ENCODE assay signal across 8 mouse cellular contexts in genomic region chr3:68467941-68468687, GRCm38 (mm10).
A peak's percentile ranks its signal among the peaks of the same experiment; 100 is the strongest.
DNase-seq lines count a peak whose midpoint lies in the region; ATAC-seq and TF ChIP-seq lines count a peak whose summit lies in the region.

No protein-coding gene starts in this region.

- H3K27ac ChIP-seq in forebrain, embryonic 11.5 days (ENCODE audit: low read depth, low read length) = no peak overlapping the region
- H3K27ac ChIP-seq in hindbrain, embryonic 16.5 days (ENCODE audit: low read depth, low read length) = no peak overlapping the region
- no peak overlapping the region for H3K27ac ChIP-seq in lung, postnatal 0 days (ENCODE audit: low read length)

- TF ChIP-seq CTCF in lung, postnatal 0 days (IDR thresholded peaks at IDR 0.05) = no peak

- 0 out of 2 replicates have a peak, but pooled peaks have one; percentile 21 for ATAC-seq in forebrain, embryonic 11.5 days (replicated peaks; ENCODE audit: low FRiP score)
- peak; percentile 17; the same call in 1 of the 2 replicates for ATAC-seq in hindbrain, embryonic 16.5 days
- no peak for ATAC-seq in lung, postnatal 0 days
- ATAC-seq in megakaryocyte progenitor cell, adult 5-6 weeks (replicated peaks; ENCODE audit: poor library complexity) = no peak
- no peak for ATAC-seq in frontal cortex, adult (ENCODE audit: low TSS enrichment)

- H3K4me2 ChIP-seq in forebrain, embryonic 11.5 days (ENCODE audit: low read depth, low read length, severe bottlenecking) = peak overlapping the region; percentile 43
- peak overlapping the region; percentile 41 for H3K4me2 ChIP-seq in hindbrain, embryonic 16.5 days (ENCODE audit: low read length)
- H3K4me2 ChIP-seq in lung, postnatal 0 days (replicated peaks; ENCODE audit: low read depth, low read length) = peak overlapping the region; percentile 34

- peaks cover 7% of the 10 kb centered on the region; the same call in 1 of the 2 replicates for H3K4me1 ChIP-seq in forebrain, embryonic 11.5 days (replicated peaks; ENCODE audit: control insufficient read depth, insufficient read depth, low read length)
- H3K4me1 ChIP-seq in hindbrain, embryonic 16.5 days (ENCODE audit: control insufficient read depth, insufficient read depth, low read depth, low read length) = peaks cover 7% of the 10 kb centered on the region; the same call in 1 of the 2 replicates
- H3K4me1 ChIP-seq in lung, postnatal 0 days (ENCODE audit: insufficient read depth, low read depth, low read length) = peaks cover 3% of the 10 kb centered on the region

- 2% methylated on average over 10 of the region's 10 CpGs for WGBS in forebrain, embryonic 11.5 days
- 4% methylated on average over 10 of the region's 10 CpGs for WGBS in hindbrain, embryonic 16.5 days
- WGBS in lung, postnatal 0 days = 9% methylated on average over 10 of the region's 10 CpGs

- peak; percentile 50 for DNase-seq in ZHBTc4 (ENCODE audit: low read depth, low spot score)
- no peak for DNase-seq in forebrain, embryonic 11.5 days (ENCODE audit: low spot score)
- DNase-seq in lung, postnatal 0 days (ENCODE audit: low spot score) = peak; percentile 26
- no peak for DNase-seq in left cerebral cortex, adult 18-20 months (ENCODE audit: low spot score in 2 of 2)
- DNase-seq in spleen, postnatal 36 days (ENCODE audit: low spot score in 2 of 2) = no peak

- no peaks in the 10 kb centered on the region for H3K9me3 ChIP-seq in forebrain, embryonic 11.5 days (ENCODE audit: control insufficient read depth, low read length)
- no peaks in the 10 kb centered on the region for H3K9me3 ChIP-seq in hindbrain, embryonic 16.5 days (ENCODE audit: control insufficient read depth, low read length)
- H3K9me3 ChIP-seq in lung, postnatal 0 days (ENCODE audit: low read length) = no peaks in the 10 kb centered on the region

- H3K9ac ChIP-seq in forebrain, embryonic 11.5 days (ENCODE audit: low read length) = peak overlapping the region; percentile 30; the same call in 1 of the 2 replicates
- H3K9ac ChIP-seq in hindbrain, embryonic 16.5 days (ENCODE audit: low read depth, low read length) = no peak overlapping the region
- no peak overlapping the region for H3K9ac ChIP-seq in lung, postnatal 0 days (replicated peaks; ENCODE audit: low read depth)

- TF ChIP-seq EP300 in lung, postnatal 0 days (IDR thresholded peaks at IDR 0.05) = no peak

- no peaks in the 10 kb centered on the region for H3K27me3 ChIP-seq in forebrain, embryonic 11.5 days (ENCODE audit: control insufficient read depth, insufficient read depth, low read length)
- no peaks in the 10 kb centered on the region for H3K27me3 ChIP-seq in hindbrain, embryonic 16.5 days (replicated peaks; ENCODE audit: control insufficient read depth, insufficient read depth, low read length)
- H3K27me3 ChIP-seq in lung, postnatal 0 days (replicated peaks; ENCODE audit: insufficient read depth, low read length) = no peaks in the 10 kb centered on the region

- no peak overlapping the region for H3K4me3 ChIP-seq in forebrain, embryonic 11.5 days (ENCODE audit: low read depth, low read length)
- peak overlapping the region; percentile 3 for H3K4me3 ChIP-seq in hindbrain, embryonic 16.5 days (ENCODE audit: low read length)
- H3K4me3 ChIP-seq in lung, postnatal 0 days (ENCODE audit: low read depth, low read length) = peak overlapping the region; percentile 10; the same call in 1 of the 2 replicates

- H3K36me3 ChIP-seq in forebrain, embryonic 11.5 days (ENCODE audit: control insufficient read depth, insufficient read depth, low read length) = no peaks in the 10 kb centered on the region
- no peaks in the 10 kb centered on the region for H3K36me3 ChIP-seq in hindbrain, embryonic 16.5 days (ENCODE audit: control insufficient read depth, insufficient read depth, low read length)
- H3K36me3 ChIP-seq in lung, postnatal 0 days (ENCODE audit: insufficient read depth, low read length) = no peaks in the 10 kb centered on the region

Comparison
In these comparisons a context has a peak if more than half of its experiments do, and no peak if none do; other contexts are left out.
1. DNase-seq: peak in ZHBTc4 (single experiment) and lung, postnatal 0 days (single experiment); none in forebrain, embryonic 11.5 days (single experiment), left cerebral cortex, adult 18-20 months (0 of 2) and spleen, postnatal 36 days (0 of 2).
2. ATAC-seq: peak in forebrain, embryonic 11.5 days (single experiment) and hindbrain, embryonic 16.5 days (single experiment); none in lung, postnatal 0 days (single experiment), megakaryocyte progenitor cell, adult 5-6 weeks (single experiment) and frontal cortex, adult (single experiment).
3. Peak in every context shown above with its lines, with median percentiles within 50 percentile points of each other: H3K4me2 ChIP-seq.